Mouse (Mus musculus): ENCODE results near the gene Sva.

Gene Sva

GRCm38 (mm10) chr6:42038094-42038493 is at the start of gene Sva:
Gene Sva (plus strand): TSS chr6:42038394.
- no peak for DNase-seq (ENCODE audit: low spot score)

Measured in embryo, embryonic 10.5 days (tissue).